8 mouse cellular contexts compared by ENCODE assay signal in genomic region chr6:86371340-86371911, GRCm38 (mm10). TPM values are rescaled to one million over a fixed set of nuclear protein-coding genes. Genes with fewer than 3 reads are reported as not detected.
A peak's percentile ranks its signal among the peaks of the same experiment; 100 is the strongest.
DNase-seq lines count a peak whose midpoint lies in the region; ATAC-seq lines count a peak whose summit lies in the region.

No protein-coding gene starts in this region.

- 0 out of 2 replicates have a peak, but pooled peaks cover 2% of the 10 kb centered on the region for H3K4me1 ChIP-seq in hindbrain, embryonic 11.5 days (replicated peaks; ENCODE audit: control insufficient read depth, insufficient read depth, low read length)

- H3K27me3 ChIP-seq in hindbrain, embryonic 11.5 days (ENCODE audit: control insufficient read depth, insufficient read depth, low read length): no peaks in the 10 kb centered on the region

- under 1% methylated on average over 50 of the region's 50 CpGs for WGBS in hindbrain, embryonic 11.5 days

- peak overlapping the region; percentile 87 for H3K27ac ChIP-seq in hindbrain, embryonic 11.5 days (ENCODE audit: low read depth, low read length)

- no peaks in the 10 kb centered on the region for H3K9me3 ChIP-seq in hindbrain, embryonic 11.5 days (ENCODE audit: control insufficient read depth, low read length)

- no peaks in the 10 kb centered on the region for H3K36me3 ChIP-seq in hindbrain, embryonic 11.5 days (ENCODE audit: control insufficient read depth, insufficient read depth, low read length)

- H3K9ac ChIP-seq in hindbrain, embryonic 11.5 days (ENCODE audit: low read depth, low read length): peak overlapping the region; percentile 85

- DNase-seq in MEL-GATA-1-ER (ENCODE audit: extremely low read depth, low read depth): peak; percentile 95
- peak; percentile 94 for DNase-seq in cerebellum, adult 8-10 months
- peak; percentile 97 for DNase-seq in hindbrain, embryonic 11.5 days (ENCODE audit: low spot score)
- DNase-seq in layer of hippocampus, postnatal 10 days (ENCODE audit: low spot score in 2 of 2): peak; percentile 96 to 97
- DNase-seq in lung, postnatal 10 days: peak; percentile 97
- peak; percentile 93 for DNase-seq in ovary, postnatal 36 days (ENCODE audit: low spot score)
- DNase-seq in thymus, postnatal 25 days: peak; percentile 94

- ATAC-seq in frontal cortex, adult (ENCODE audit: low TSS enrichment): peak; percentile 95
- ATAC-seq in hindbrain, embryonic 11.5 days (ENCODE audit: low FRiP score): peak; percentile 96

- H3K4me2 ChIP-seq in hindbrain, embryonic 11.5 days (replicated peaks; ENCODE audit: low read depth, low read length): peak overlapping the region; percentile 78

- peak overlapping the region; percentile 89 for H3K4me3 ChIP-seq in hindbrain, embryonic 11.5 days (ENCODE audit: low read depth, low read length)

RNA-seq across cellular contexts. Expression of gene Snrpg, which starts 0.3 kb away (rescaled TPM):
- 610 and 651 TPM in 2 replicates for polyA plus RNA-seq in hindbrain, embryonic 11.5 days (2014; fragmentation: Nextera tagmentation; extraction: Ambion mirVana)
- 100 to 1,000 TPM in 1 of 2 experiments, 10 to 100 TPM in 1; 80.7 to 103 TPM for total RNA-seq in layer of hippocampus, postnatal 10 days (2021)

RNA-seq across cellular contexts. Expression of gene Fam136a, which starts 6.0 kb away (rescaled TPM):
- 137 and 140 TPM in 2 replicates for polyA plus RNA-seq in hindbrain, embryonic 11.5 days (2014; fragmentation: Nextera tagmentation; extraction: Ambion mirVana)
- 10 to 100 TPM; 37.2 to 38.4 TPM for total RNA-seq in layer of hippocampus, postnatal 10 days (2021)

RNA-seq across cellular contexts. Expression of gene Pcyox1, which starts 25.5 kb away (rescaled TPM):
- 107 and 109 TPM in 2 replicates for polyA plus RNA-seq in hindbrain, embryonic 11.5 days (2014; fragmentation: Nextera tagmentation; extraction: Ambion mirVana)
- total RNA-seq in layer of hippocampus, postnatal 10 days (2021): 100 to 1,000 TPM; 119 to 133 TPM

RNA-seq across cellular contexts. Expression of gene Tia1, which starts 32.6 kb away (rescaled TPM):
- polyA plus RNA-seq in hindbrain, embryonic 11.5 days (2014; fragmentation: Nextera tagmentation; extraction: Ambion mirVana): 270 and 292 TPM in 2 replicates
- total RNA-seq in layer of hippocampus, postnatal 10 days (2021): 100 to 1,000 TPM; 148 to 168 TPM

RNA-seq across cellular contexts. Expression of gene Gm44790, which starts 55.0 kb away (rescaled TPM):
- not detected in 2 replicates for polyA plus RNA-seq in hindbrain, embryonic 11.5 days (2014; fragmentation: Nextera tagmentation; extraction: Ambion mirVana)
- not detected for total RNA-seq in layer of hippocampus, postnatal 10 days (2021)

Comparison
In these comparisons a context has a peak if more than half of its experiments do, and no peak if none do; other contexts are left out.
1. Peak in every context shown above with its lines: DNase-seq, ATAC-seq, H3K4me3 ChIP-seq and H3K27ac ChIP-seq.